Mouse (Mus musculus) lung, postnatal 0 days (tissue): ENCODE results near the gene Slc26a1. TPM values are rescaled to one million over a fixed set of nuclear protein-coding genes. Genes with fewer than 3 reads are reported as not detected.
A peak's percentile ranks its signal among the peaks of the same experiment; 100 is the strongest.

Experiments
- ATAC-seq: fragments of 200-750 bp; cut with Nextera tagmentation; 2 replicates; pipeline ENCODE4 v1.8.0; 2017; ENCODE audit warnings: moderate library complexity
- DNase-seq: peaks from one replicate; pipeline ENCODE4 v3.0.0-alpha.2; 2016; ENCODE audit warnings: low spot score
- H3K27ac ChIP-seq: fragments of 300-500 bp; sonication (generic); 2 replicates; pipeline ENCODE4 v1.5.1; 2014; ENCODE audit warnings: antibody characterized with exemption, mild to moderate bottlenecking, low read length, mixed read lengths
- H3K27me3 ChIP-seq: fragments of 300-500 bp; sonication (generic); replicated peaks from 2 replicates; pipeline ENCODE4 v1.6.1; 2014; ENCODE audit warnings: low read length, mixed read lengths; ENCODE audit not compliant: insufficient read depth
- H3K36me3 ChIP-seq: fragments of 300-500 bp; sonication (generic); 2 replicates; pipeline ENCODE4 v1.6.1; 2014; ENCODE audit warnings: low read length, mixed read lengths; ENCODE audit not compliant: insufficient read depth
- H3K4me1 ChIP-seq: fragments of 300-500 bp; sonication (generic); 2 replicates; pipeline ENCODE4 v1.6.1; 2014; ENCODE audit warnings: antibody characterized with exemption, low read depth, low read length, mixed read lengths; ENCODE audit not compliant: insufficient read depth
- H3K4me2 ChIP-seq: fragments of 300-500 bp; sonication (generic); replicated peaks from 2 replicates; pipeline ENCODE4 v1.6.1; 2014; ENCODE audit warnings: low read depth, mild to moderate bottlenecking, low read length, moderate library complexity, mixed read lengths
- H3K4me3 ChIP-seq: fragments of 300-500 bp; sonication (generic); 2 replicates; pipeline ENCODE4 v1.5.1; 2014; ENCODE audit warnings: low read depth, low read length
- H3K9ac ChIP-seq: fragments of 300-500 bp; sonication (generic); replicated peaks from 2 replicates; pipeline ENCODE4 v1.6.1; 2014; ENCODE audit warnings: low read depth, mild to moderate bottlenecking
- H3K9me3 ChIP-seq: fragments of 300-500 bp; sonication (generic); 2 replicates; pipeline ENCODE4 v1.6.1; 2016; ENCODE audit warnings: low read length, mixed read lengths
- CTCF ChIP-seq: IDR thresholded peaks from 2 replicates; pipeline ENCODE4 v1.5.1; 2016; ENCODE audit warnings: antibody characterized with exemption, mild to moderate bottlenecking
- EP300 ChIP-seq: IDR thresholded peaks from 2 replicates; pipeline ENCODE4 v1.6.1; 2016; ENCODE audit warnings: antibody characterized with exemption, mild to moderate bottlenecking, control low read depth
- WGBS: fragments of 180-500 bp; shearing (Covaris S2); extraction: QIAGEN DNeasy Blood & Tissue Kit; methylation state at CpG from one replicate; pipeline ENCODE4 v1.1.7; 2014; 5-methylcytosine and 5-hydroxymethylcytosine counted together
- polyA plus RNA-seq: library from polyadenylated mRNA; unstranded; fragments of >200 nt; fragmentation: Nextera tagmentation; extraction: Ambion mirVana; gene quantifications from 2 replicates; pipeline ENCODE4 v1.2.1, GENCODE M21; 2015

The Slc26a1 gene
- polyA plus RNA-seq, 1 experiment from 2014 or later, result 0.19 TPM

GRCm38 (mm10) chr5:108678296-108678854, 3.0 kb upstream of the Slc26a1 start:
- H3K36me3 ChIP-seq, result no peaks in the 10 kb centered on the region
- H3K9me3 ChIP-seq, result no peaks in the 10 kb centered on the region
- WGBS, result 90% methylated on average over 6 of the region's 6 CpGs

GRCm38 (mm10) chr5:108677605-108678295, 2.4 kb upstream of the Slc26a1 start:
- 8% methylated on average over 25 of the region's 25 CpGs for WGBS
- Histone ChIP-seq H3K9ac (no peak overlapping the region), H3K27ac (peak overlapping the region; percentile 26; the same call in 1 of the 2 replicates), H3K4me2 (peak overlapping the region; percentile 51), H3K4me3 (peak overlapping the region; percentile 17), H3K36me3 (no peaks in the 10 kb centered on the region; the same call in 1 of the 2 replicates), H3K4me1 (peaks cover 9% of the 10 kb centered on the region; the same call in 1 of the 2 replicates), H3K9me3 (no peaks in the 10 kb centered on the region), H3K27me3 (no peaks in the 10 kb centered on the region)
- DNase-seq, result peak; percentile 70
- ATAC-seq, result peak; percentile 82
- peak; percentile 20; the same call in 1 of the 2 replicates for TF ChIP-seq CTCF
- no peak for TF ChIP-seq EP300

More at GRCm38 (mm10) chr5:108678296-108678854, 3.0 kb upstream of the Slc26a1 start:
- no peak for TF ChIP-seq CTCF
- no peak for TF ChIP-seq EP300
- Histone ChIP-seq H3K4me2 (no peak overlapping the region), H3K27me3 (no peaks in the 10 kb centered on the region), H3K4me3 (no peak overlapping the region), H3K27ac (no peak overlapping the region), H3K4me1 (peaks cover 9% of the 10 kb centered on the region; the same call in 1 of the 2 replicates), H3K9ac (no peak overlapping the region)
- ATAC-seq (no peak), DNase-seq (no peak)

GRCm38 (mm10) chr5:108676772-108677498, 1.6 kb upstream of the Slc26a1 start:
- no peak for TF ChIP-seq CTCF
- no peak for TF ChIP-seq EP300
- H3K4me3 ChIP-seq, result 0 out of 2 replicates have a peak overlapping the region, but pooled peaks have one; percentile 17
- peak overlapping the region; percentile 51 for H3K4me2 ChIP-seq
- no peak overlapping the region for H3K9ac ChIP-seq
- DNase-seq, result peak; percentile 16
- no peaks in the 10 kb centered on the region for H3K27me3 ChIP-seq
- peaks cover 9% of the 10 kb centered on the region; the same call in 1 of the 2 replicates for H3K4me1 ChIP-seq
- no peaks in the 10 kb centered on the region for H3K9me3 ChIP-seq
- no peak overlapping the region for H3K27ac ChIP-seq
- peaks cover 6% of the 10 kb centered on the region for H3K36me3 ChIP-seq
- ATAC-seq, result peak; percentile 14; the same call in 1 of the 2 replicates
- 14% methylated on average over 5 of the region's 5 CpGs for WGBS

GRCm38 (mm10) chr5:108674624-108675023, 745 bp downstream of the Slc26a1 start:
- WGBS, result 70% methylated on average over 2 of the region's 2 CpGs
- H3K4me2 ChIP-seq, result no peak overlapping the region

GRCm38 (mm10) chr5:108671757-108672156, 3.6 kb downstream of the Slc26a1 start:
- Histone ChIP-seq H3K27ac (no peak overlapping the region), H3K4me1 (peaks cover 7% of the 10 kb centered on the region; the same call in 1 of the 2 replicates), H3K4me3 (no peak overlapping the region), H3K36me3 (peaks cover 10% of the 10 kb centered on the region), H3K9ac (no peak overlapping the region), H3K4me2 (no peak overlapping the region), H3K9me3 (no peaks in the 10 kb centered on the region), H3K27me3 (no peaks in the 10 kb centered on the region)
- TF ChIP-seq CTCF (peak; percentile 26), EP300 (no peak)
- no peak for ATAC-seq
- 91% methylated on average over 12 of the region's 12 CpGs for WGBS
- no peak for DNase-seq

More at GRCm38 (mm10) chr5:108674624-108675023, 745 bp downstream of the Slc26a1 start:
- ATAC-seq, result no peak
- no peaks in the 10 kb centered on the region for H3K9me3 ChIP-seq
- no peak for DNase-seq
- H3K9ac ChIP-seq, result no peak overlapping the region
- H3K36me3 ChIP-seq, result peaks cover 10% of the 10 kb centered on the region
- no peak overlapping the region for H3K27ac ChIP-seq
- no peaks in the 10 kb centered on the region for H3K27me3 ChIP-seq
- TF ChIP-seq CTCF (no peak), EP300 (no peak)
- peaks cover 14% of the 10 kb centered on the region; the same call in 1 of the 2 replicates for H3K4me1 ChIP-seq
- no peak overlapping the region for H3K4me3 ChIP-seq

GRCm38 (mm10) chr5:108670785-108671184, 4.6 kb downstream of the Slc26a1 start:
- no peak overlapping the region for H3K4me2 ChIP-seq
- peaks cover 10% of the 10 kb centered on the region for H3K36me3 ChIP-seq
- H3K27me3 ChIP-seq, result no peaks in the 10 kb centered on the region
- peaks cover 7% of the 10 kb centered on the region; the same call in 1 of the 2 replicates for H3K4me1 ChIP-seq
- H3K9ac ChIP-seq, result no peak overlapping the region
- H3K27ac ChIP-seq, result no peak overlapping the region
- DNase-seq, result peak; percentile 51
- no peaks in the 10 kb centered on the region for H3K9me3 ChIP-seq
- no peak overlapping the region for H3K4me3 ChIP-seq
- TF ChIP-seq EP300 (no peak), CTCF (peak; percentile 69)
- ATAC-seq, result peak; percentile 37; the same call in 1 of the 2 replicates
